Mouse (Mus musculus) frontal cortex, postnatal 36 days (tissue): Measurements from ENCODE around the gene Ascc2.

Experiments
- DNase-seq, 2 experiments: peaks; one replicate each; pipeline ENCODE4 v3.0.0; 2022; ENCODE audit warnings: low spot score in 2 of 2

The Ascc2 gene

GRCm38 (mm10) chr11:4637534-4638234 is at the start of gene Ascc2:
Gene Ascc2, plus strand, starts transcription at chr11:4637747.
- DNase-seq: peak; percentile 86 to 87

GRCm38 (mm10) chr11:4591811-4592210 is 45.7 kb upstream of the Ascc2 start:
- no peak for DNase-seq

GRCm38 (mm10) chr11:4593491-4593848 is 44.1 kb upstream of the Ascc2 start:
- no peak for DNase-seq

- peak; percentile 17 to 23 for DNase-seq
Measured at GRCm38 (mm10) chr11:4593849-4594607, 43.5 kb upstream of the Ascc2 start.

- DNase-seq: peak; percentile 83 to 90
Measured at GRCm38 (mm10) chr11:4594608-4595500, 42.7 kb upstream of the Ascc2 start, which contains the start of gene Mtmr3. Gene Mtmr3, minus strand, starts transcription at chr11:4594863.

- no peak for DNase-seq
Measured at GRCm38 (mm10) chr11:4598411-4598810, 39.1 kb upstream of the Ascc2 start.

GRCm38 (mm10) chr11:4599916-4600315 is 37.6 kb upstream of the Ascc2 start:
- DNase-seq: no peak

- DNase-seq: no peak
Measured at GRCm38 (mm10) chr11:4601890-4602289, 35.7 kb upstream of the Ascc2 start.

GRCm38 (mm10) chr11:4602691-4603441 is 34.7 kb upstream of the Ascc2 start:
- no peak for DNase-seq

- no peak for DNase-seq
Measured at GRCm38 (mm10) chr11:4604441-4604840, 33.1 kb upstream of the Ascc2 start.

- no peak for DNase-seq
Measured at GRCm38 (mm10) chr11:4605414-4605813, 32.1 kb upstream of the Ascc2 start.

- DNase-seq: no peak
Measured at GRCm38 (mm10) chr11:4606541-4606940, 31.0 kb upstream of the Ascc2 start.

GRCm38 (mm10) chr11:4611904-4612303 is 25.6 kb upstream of the Ascc2 start:
- DNase-seq: no peak

GRCm38 (mm10) chr11:4620017-4620485 is 17.5 kb upstream of the Ascc2 start, which contains the start of gene Gm11032:
Gene Gm11032, plus strand, starts transcription at chr11:4620067.
- DNase-seq: peak; percentile 22 to 46

GRCm38 (mm10) chr11:4620501-4621108 is 16.9 kb upstream of the Ascc2 start:
- no peak for DNase-seq

GRCm38 (mm10) chr11:4621866-4622265 is 15.7 kb upstream of the Ascc2 start:
- DNase-seq: no peak

- no peak for DNase-seq
Measured at GRCm38 (mm10) chr11:4622442-4622986, 15.0 kb upstream of the Ascc2 start.

- DNase-seq: no peak
Measured at GRCm38 (mm10) chr11:4622997-4623396, 14.6 kb upstream of the Ascc2 start.

GRCm38 (mm10) chr11:4625931-4626330 is 11.6 kb upstream of the Ascc2 start:
- DNase-seq: no peak

- DNase-seq: no peak
Measured at GRCm38 (mm10) chr11:4627636-4628035, 9.9 kb upstream of the Ascc2 start.
